Mouse (Mus musculus) embryonic facial prominence, embryonic 14.5 days (tissue): ENCODE measurements at regions not wholly inside any gene's neighbourhood (a gene's known extent, or its start where the extent isn't known, plus 50 kb on each side); places are given as distances from the start of the nearest gene placed in this dataset.
A peak's percentile ranks its signal among the peaks of the same experiment; 100 is the strongest.

ENCODE experiments used
- ATAC-seq: fragments of 200-750 bp; cut with Nextera tagmentation; 2 replicates; pipeline ENCODE4 v1.8.0; 2017; ENCODE audit warnings: low read depth, moderate number of reproducible peaks, moderate TSS enrichment
- DNase-seq: peaks from one replicate; pipeline ENCODE4 v3.0.0-alpha.2; 2015; ENCODE audit warnings: low spot score
- H3K27ac ChIP-seq: fragments of 300-500 bp; sonication (generic); replicated peaks from 2 replicates; pipeline ENCODE4 v1.5.1; 2014; ENCODE audit warnings: low read depth, mild to moderate bottlenecking, low read length, moderate library complexity
- H3K27me3 ChIP-seq: fragments of 300-500 bp; sonication (generic); replicated peaks from 2 replicates; pipeline ENCODE4 v1.6.1; 2014; ENCODE audit warnings: low read length; ENCODE audit not compliant: control insufficient read depth, insufficient read depth
- H3K36me3 ChIP-seq: fragments of 300-500 bp; sonication (generic); 2 replicates; pipeline ENCODE4 v1.6.1; 2014; ENCODE audit warnings: low read length, mixed read lengths; ENCODE audit not compliant: control insufficient read depth, insufficient read depth
- H3K4me1 ChIP-seq: fragments of 300-500 bp; sonication (generic); 2 replicates; pipeline ENCODE4 v1.6.1; 2014; ENCODE audit warnings: antibody characterized with exemption, low read length; ENCODE audit not compliant: control insufficient read depth, insufficient read depth
- H3K4me2 ChIP-seq: fragments of 300-500 bp; sonication (generic); 2 replicates; pipeline ENCODE4 v1.6.1; 2014; ENCODE audit warnings: low read depth, mild to moderate bottlenecking, low read length, moderate library complexity, mixed read lengths
- H3K4me3 ChIP-seq: fragments of 300-500 bp; sonication (generic); 2 replicates; pipeline ENCODE4 v1.5.1; 2014; ENCODE audit warnings: low read depth, mild to moderate bottlenecking, low read length
- H3K9ac ChIP-seq: fragments of 300-500 bp; sonication (generic); 2 replicates; pipeline ENCODE4 v1.6.1; 2014; ENCODE audit warnings: low read depth, mild to moderate bottlenecking, low read length, moderate library complexity, mixed read lengths
- H3K9me3 ChIP-seq: fragments of 300-500 bp; sonication (generic); 2 replicates; pipeline ENCODE4 v1.6.1; 2016; ENCODE audit warnings: low read length; ENCODE audit not compliant: control insufficient read depth
- WGBS: fragments of 180-500 bp; shearing (Covaris S2); extraction: QIAGEN DNeasy Blood & Tissue Kit; methylation state at CpG from one replicate; pipeline ENCODE4 v1.1.7; 2014; 5-methylcytosine and 5-hydroxymethylcytosine counted together

DNA sequence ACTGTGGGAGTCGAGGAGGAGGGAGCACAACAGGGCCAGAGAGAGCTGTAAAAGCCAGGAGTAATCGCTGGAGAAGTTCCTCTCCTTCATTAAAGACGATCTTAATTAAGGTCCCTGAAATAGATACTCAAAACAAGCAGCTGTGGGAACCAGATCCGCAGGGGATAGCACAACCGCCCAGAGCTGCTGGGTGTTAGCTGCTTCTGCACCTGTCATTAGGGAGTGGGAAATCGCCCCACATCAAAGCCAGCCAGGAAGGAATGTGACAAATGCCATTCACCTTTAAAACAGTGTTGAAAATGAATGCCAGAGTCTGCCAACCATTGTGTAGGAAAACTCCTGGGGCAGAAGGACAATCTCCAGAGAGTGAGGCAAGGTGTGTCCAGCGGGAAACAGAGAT lies 112.5 kb downstream of the Cyp26b1 start:
- peak; percentile 56; the same call in 1 of the 2 replicates for ATAC-seq
- 30% methylated on average over 7 of the region's 7 CpGs for WGBS
- H3K9me3 ChIP-seq = no peaks in the 10 kb centered on the region
- no peak overlapping the region for H3K27ac ChIP-seq
- DNase-seq = peak; percentile 50
- no peaks in the 10 kb centered on the region for H3K36me3 ChIP-seq
- H3K9ac ChIP-seq = no peak overlapping the region
- peaks cover 8% of the 10 kb centered on the region; the same call in 1 of the 2 replicates for H3K4me1 ChIP-seq
- H3K27me3 ChIP-seq = no peaks in the 10 kb centered on the region
- H3K4me2 ChIP-seq = no peak overlapping the region
- H3K4me3 ChIP-seq = no peak overlapping the region

DNA sequence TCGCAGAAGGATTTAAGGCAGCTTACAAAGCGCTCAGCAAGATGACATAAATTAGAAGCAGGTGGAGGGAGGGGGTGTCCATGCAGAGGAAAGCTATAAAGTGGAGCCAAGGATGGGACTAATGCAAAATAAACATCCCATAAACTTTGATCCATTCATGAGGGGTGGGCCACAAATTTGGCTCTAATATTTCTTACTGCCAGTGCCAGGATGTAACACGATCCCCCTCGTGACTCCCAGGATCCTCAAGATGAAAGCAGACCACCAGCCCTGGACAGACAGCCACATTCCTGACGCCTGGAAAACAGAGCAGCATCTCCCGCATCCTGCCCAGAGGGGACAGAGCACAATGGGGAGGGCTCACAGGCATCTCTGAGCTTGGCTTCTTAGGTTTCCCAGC lies 116.6 kb downstream of the Cyp26b1 start:
- H3K4me1 ChIP-seq = peaks cover 8% of the 10 kb centered on the region; the same call in 1 of the 2 replicates
- ATAC-seq (peak; percentile 73), DNase-seq (peak; percentile 90)
- peak overlapping the region; percentile 28; the same call in 1 of the 2 replicates for H3K27ac ChIP-seq
- no peak overlapping the region for H3K9ac ChIP-seq
- peak overlapping the region; percentile 30; the same call in 1 of the 2 replicates for H3K4me2 ChIP-seq
- no peaks in the 10 kb centered on the region for H3K9me3 ChIP-seq
- H3K4me3 ChIP-seq = no peak overlapping the region
- H3K36me3 ChIP-seq = no peaks in the 10 kb centered on the region
- H3K27me3 ChIP-seq = no peaks in the 10 kb centered on the region
- 12% methylated on average over 6 of the region's 6 CpGs for WGBS

DNA sequence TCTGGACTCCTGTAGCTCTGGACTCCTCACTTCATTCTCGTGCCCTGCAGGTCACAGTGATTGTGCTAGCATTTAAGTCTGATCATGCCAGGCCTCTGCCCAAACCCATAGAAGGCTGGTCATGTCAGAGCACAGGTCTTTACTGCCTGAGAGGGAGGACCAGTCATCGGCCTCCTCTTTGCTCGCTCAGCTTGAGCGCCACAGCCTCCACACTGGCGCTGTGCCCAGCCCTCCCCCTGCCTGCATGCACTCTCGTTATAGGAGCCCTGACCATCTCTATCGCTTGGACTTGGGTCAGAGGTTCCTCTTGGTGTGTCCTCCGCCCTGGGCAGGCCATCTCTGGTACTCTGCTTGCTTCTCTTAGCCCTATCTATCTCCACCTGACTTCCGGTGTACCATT lies 117.2 kb downstream of the Cyp26b1 start:
- H3K4me2 ChIP-seq = peak overlapping the region; percentile 30
- DNase-seq (peak; percentile 62), ATAC-seq (0 out of 2 replicates have a peak, but pooled peaks have one; percentile 19)
- 30% methylated on average over 9 of the region's 9 CpGs for WGBS
- H3K27ac ChIP-seq = 0 out of 2 replicates have a peak overlapping the region, but pooled peaks have one; percentile 45
- H3K9me3 ChIP-seq = no peaks in the 10 kb centered on the region
- H3K4me3 ChIP-seq = no peak overlapping the region
- H3K9ac ChIP-seq = no peak overlapping the region
- no peaks in the 10 kb centered on the region for H3K27me3 ChIP-seq
- no peaks in the 10 kb centered on the region for H3K36me3 ChIP-seq
- peaks cover 8% of the 10 kb centered on the region; the same call in 1 of the 2 replicates for H3K4me1 ChIP-seq

DNA sequence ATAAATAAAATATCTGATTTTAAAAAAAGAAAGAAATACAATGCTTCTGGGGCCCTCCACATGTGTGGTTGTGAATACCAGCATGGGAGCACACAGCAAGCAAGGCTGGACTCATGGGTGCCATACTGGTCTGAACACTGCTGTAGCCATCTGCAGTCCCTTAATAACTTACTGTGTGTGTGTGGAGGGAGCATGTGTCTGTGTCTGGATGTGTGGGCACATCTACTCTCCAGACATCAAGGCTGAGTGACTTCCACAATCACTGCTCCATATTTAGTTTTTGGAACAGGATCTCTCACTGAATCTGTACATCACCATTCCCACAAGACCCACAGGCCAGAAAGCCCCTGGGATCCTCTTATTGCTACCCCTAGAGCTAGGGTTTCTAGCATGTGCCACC lies 118.9 kb downstream of the Cyp26b1 start:
- Histone ChIP-seq H3K9ac (no peak overlapping the region), H3K27ac (no peak overlapping the region), H3K4me2 (no peak overlapping the region), H3K4me3 (no peak overlapping the region), H3K4me1 (peaks cover 8% of the 10 kb centered on the region; the same call in 1 of the 2 replicates), H3K36me3 (no peaks in the 10 kb centered on the region), H3K27me3 (no peaks in the 10 kb centered on the region), H3K9me3 (no peaks in the 10 kb centered on the region)
- DNase-seq = no peak
- ATAC-seq = no peak

DNA sequence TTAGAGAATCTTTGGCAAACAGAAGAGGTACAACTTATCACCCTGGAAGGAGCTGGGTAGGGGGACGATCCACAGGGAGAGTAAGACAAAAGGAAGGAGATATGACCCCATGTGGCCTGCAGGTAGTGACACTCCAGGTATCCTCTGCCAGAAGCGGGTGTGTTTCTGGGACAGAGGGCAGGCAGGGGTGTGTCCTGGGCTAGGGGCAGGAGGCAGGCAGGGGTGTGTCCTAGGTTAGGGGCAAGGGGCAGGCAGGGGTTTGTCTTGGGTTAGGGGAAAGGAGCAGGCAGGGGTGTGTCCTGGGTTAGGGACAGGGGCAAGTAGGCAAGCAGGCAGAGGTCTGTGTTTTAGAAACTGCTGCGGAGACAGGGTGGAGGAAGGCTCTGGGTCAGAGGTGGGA lies 120.5 kb downstream of the Cyp26b1 start:
- 55% methylated on average over 3 of the region's 3 CpGs for WGBS
- Histone ChIP-seq H3K4me2 (no peak overlapping the region), H3K9me3 (no peaks in the 10 kb centered on the region), H3K27me3 (no peaks in the 10 kb centered on the region), H3K9ac (no peak overlapping the region), H3K27ac (no peak overlapping the region), H3K4me1 (peaks cover 8% of the 10 kb centered on the region; the same call in 1 of the 2 replicates), H3K36me3 (no peaks in the 10 kb centered on the region), H3K4me3 (no peak overlapping the region)
- ATAC-seq (no peak), DNase-seq (no peak)

DNA sequence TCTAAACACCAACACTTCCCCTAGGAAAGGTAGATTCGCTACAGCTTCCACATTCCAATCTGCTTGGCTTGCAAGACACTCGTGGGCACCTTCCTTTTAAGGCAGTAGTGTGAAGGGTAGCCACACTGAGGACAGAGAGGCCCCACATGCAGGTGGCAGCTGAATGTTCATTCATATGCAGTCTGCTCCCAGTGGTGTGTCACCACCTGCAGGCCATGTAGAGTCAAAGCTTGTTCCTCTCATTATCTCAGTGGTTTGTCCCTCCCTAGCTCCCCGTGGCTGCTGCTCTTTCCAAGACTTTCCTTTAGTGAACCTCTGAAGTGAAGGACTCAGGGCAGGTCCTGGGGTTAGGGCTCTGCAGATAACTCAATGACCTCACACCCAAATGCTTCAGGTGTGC lies 121.4 kb downstream of the Cyp26b1 start:
- Histone ChIP-seq H3K4me3 (no peak overlapping the region), H3K4me2 (no peak overlapping the region), H3K9me3 (no peaks in the 10 kb centered on the region), H3K9ac (no peak overlapping the region), H3K27ac (no peak overlapping the region), H3K36me3 (no peaks in the 10 kb centered on the region), H3K4me1 (peaks cover 6% of the 10 kb centered on the region; the same call in 1 of the 2 replicates), H3K27me3 (no peaks in the 10 kb centered on the region)
- no peak for ATAC-seq
- no peak for DNase-seq
- WGBS = 32% methylated on average over 3 of the region's 3 CpGs

DNA sequence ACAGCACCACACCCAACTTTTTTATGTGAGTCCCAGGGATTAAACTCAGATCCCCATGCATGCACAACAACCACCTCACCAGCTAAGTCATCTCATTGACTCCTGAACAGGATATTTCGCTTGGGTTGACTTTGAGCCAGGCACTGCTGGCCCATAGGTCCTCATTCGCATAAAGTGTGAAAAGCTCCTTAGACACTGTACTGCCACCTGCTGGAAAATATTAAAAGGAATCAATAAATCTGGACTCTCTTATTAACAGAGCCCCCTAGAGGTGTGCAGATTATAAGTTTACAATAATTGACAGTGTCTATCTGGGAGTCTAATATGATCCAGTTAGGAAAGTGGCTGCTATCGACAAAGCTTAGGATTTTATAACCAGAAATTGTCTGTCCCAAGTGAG lies 126.4 kb downstream of the Cyp26b1 start:
- Histone ChIP-seq H3K4me1 (no peaks in the 10 kb centered on the region), H3K27me3 (no peaks in the 10 kb centered on the region), H3K9ac (no peak overlapping the region), H3K4me3 (no peak overlapping the region), H3K36me3 (no peaks in the 10 kb centered on the region), H3K27ac (no peak overlapping the region), H3K9me3 (no peaks in the 10 kb centered on the region), H3K4me2 (no peak overlapping the region)
- 90% methylated on average over 3 of the region's 3 CpGs for WGBS
- DNase-seq (no peak), ATAC-seq (no peak)

DNA sequence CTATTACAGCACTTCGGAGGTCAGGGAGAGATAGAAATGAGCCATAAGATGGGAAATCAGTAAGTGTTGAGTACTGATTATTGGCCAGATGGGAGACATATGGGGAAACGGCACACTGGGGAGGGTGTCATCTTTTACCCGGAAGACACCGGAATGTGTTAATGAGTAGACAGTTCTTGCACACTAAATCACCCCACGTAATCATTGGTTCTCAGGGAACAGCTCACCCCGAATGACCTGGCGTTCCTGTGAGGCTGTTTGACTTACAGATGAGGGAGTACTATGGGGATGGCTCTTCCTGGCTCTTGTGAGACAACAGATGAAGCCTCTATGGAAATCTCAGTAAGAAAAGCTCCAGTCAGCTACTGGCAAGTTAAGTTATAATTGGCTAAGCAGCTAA lies 127.5 kb downstream of the Cyp26b1 start:
- no peak overlapping the region for H3K4me2 ChIP-seq
- H3K9ac ChIP-seq = no peak overlapping the region
- H3K27me3 ChIP-seq = no peaks in the 10 kb centered on the region
- DNase-seq = no peak
- no peaks in the 10 kb centered on the region for H3K36me3 ChIP-seq
- WGBS = 75% methylated on average over 7 of the region's 7 CpGs
- no peak for ATAC-seq
- H3K9me3 ChIP-seq = no peaks in the 10 kb centered on the region
- no peak overlapping the region for H3K4me3 ChIP-seq
- no peaks in the 10 kb centered on the region for H3K4me1 ChIP-seq
- H3K27ac ChIP-seq = no peak overlapping the region

DNA sequence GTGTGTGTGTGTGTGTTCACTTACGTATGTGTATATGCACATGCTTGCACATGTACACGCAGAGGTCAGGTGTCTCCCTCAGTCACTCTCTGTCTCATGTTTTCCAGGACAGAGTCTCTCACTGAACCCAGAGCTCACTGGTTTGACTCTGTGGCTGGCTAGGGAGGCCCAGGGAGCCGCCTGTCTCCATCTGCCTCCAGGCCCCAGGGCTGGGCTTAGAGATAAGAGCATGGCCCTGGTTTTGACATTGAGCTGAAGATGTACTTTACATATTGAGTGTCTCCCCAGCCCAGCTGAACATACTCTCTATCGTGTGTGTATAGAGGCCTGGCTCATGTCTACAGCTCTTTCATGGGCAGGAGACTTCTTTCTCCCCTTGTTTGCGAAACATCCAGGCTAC lies 128.1 kb downstream of the Cyp26b1 start:
- no peak for ATAC-seq

More for the DNA sequence above, 128.1 kb downstream of the Cyp26b1 start:
- Histone ChIP-seq H3K4me2 (no peak overlapping the region), H3K4me3 (no peak overlapping the region), H3K9me3 (no peaks in the 10 kb centered on the region), H3K27me3 (no peaks in the 10 kb centered on the region), H3K36me3 (no peaks in the 10 kb centered on the region), H3K9ac (no peak overlapping the region), H3K27ac (no peak overlapping the region), H3K4me1 (no peaks in the 10 kb centered on the region)
- DNase-seq = no peak
- WGBS = 91% methylated on average over 5 of the region's 5 CpGs
